Mouse (Mus musculus): ENCODE data around the gene Rsf1. TPM values are rescaled to one million over a fixed set of nuclear protein-coding genes. Genes with fewer than 3 reads are reported as not detected.

Rsf1 gene
- polyA plus RNA-seq (2015; fragmentation: Nextera tagmentation; extraction: Ambion mirVana) = 18.8 and 20.9 TPM in 2 replicates

DNA sequence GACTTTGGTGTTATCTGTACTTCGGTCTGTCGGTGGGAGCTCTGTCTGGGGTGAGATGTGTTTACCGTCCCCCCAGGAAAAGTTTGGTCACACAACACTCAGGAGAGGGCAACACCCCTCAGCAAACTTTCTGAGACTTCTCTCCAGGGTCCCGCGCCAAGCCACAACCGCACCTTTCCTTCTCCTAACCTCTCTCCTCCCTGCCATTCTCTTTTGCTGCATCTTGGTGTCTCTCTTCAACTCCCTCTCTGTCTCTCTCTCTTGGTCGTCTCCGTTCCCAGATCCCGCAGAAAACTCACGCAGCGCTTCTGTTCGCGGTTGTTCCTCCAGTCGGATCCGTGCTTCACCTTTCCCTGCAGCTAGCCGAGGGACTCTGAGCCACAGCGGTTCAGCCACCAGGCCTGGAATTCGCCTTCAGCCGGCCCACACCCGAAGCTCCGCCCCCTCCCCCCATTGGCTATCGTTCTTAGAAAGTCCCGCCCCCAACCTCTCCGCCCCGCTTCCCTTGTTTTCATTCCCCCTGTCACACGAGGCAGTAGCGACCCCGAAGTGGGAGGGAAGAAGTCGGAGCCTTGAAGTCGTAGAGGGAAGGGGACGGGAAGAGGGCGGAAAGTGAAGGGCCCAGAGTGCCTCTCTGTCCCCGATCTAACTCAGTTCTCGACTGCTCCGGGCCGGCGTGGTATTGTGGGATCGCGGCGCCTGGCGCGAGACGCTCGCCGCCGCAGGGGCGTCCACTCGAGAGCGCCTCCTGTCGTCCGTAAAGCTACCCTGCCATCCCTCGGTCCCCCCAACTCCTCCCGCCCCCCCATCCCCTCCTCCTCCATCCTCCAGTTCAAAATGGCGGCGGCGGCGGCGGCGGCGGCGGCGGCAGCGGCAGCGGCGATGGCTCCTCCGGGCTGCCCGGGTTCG, at the start of gene Rsf1, which contains the start of gene Aamdc:
TSS of gene Rsf1 (plus strand) at position 823 of the 909 bp plus-strand sequence.
TSS of gene Aamdc (minus strand) at position 431 of the 909 bp plus-strand sequence.
- Histone ChIP-seq H3K9me3 (ENCODE audit: low read length) (peaks cover 3% of the 10 kb centered on the region), H3K9ac (replicated peaks; ENCODE audit: low read length) (peak within 1 kb of the TSS; percentile 99), H3K4me1 (ENCODE audit: insufficient read depth, low read length) (peaks cover 10% of the 10 kb centered on the region), H3K4me2 (replicated peaks; ENCODE audit: low read depth, low read length) (peak within 1 kb of the TSS; percentile 88), H3K27ac (ENCODE audit: low read length) (peak within 1 kb of the TSS; percentile 97), H3K36me3 (ENCODE audit: insufficient read depth, low read length) (no peaks in the 10 kb centered on the region), H3K4me3 (ENCODE audit: low read length) (peak within 1 kb of the TSS; percentile 99), H3K27me3 (ENCODE audit: insufficient read depth, low read length) (no peaks in the 10 kb centered on the region)
- under 1% methylated on average over 46 of the region's 68 CpGs for WGBS
- peak; percentile 98 for ATAC-seq (ENCODE audit: low FRiP score, low TSS enrichment)

DNA sequence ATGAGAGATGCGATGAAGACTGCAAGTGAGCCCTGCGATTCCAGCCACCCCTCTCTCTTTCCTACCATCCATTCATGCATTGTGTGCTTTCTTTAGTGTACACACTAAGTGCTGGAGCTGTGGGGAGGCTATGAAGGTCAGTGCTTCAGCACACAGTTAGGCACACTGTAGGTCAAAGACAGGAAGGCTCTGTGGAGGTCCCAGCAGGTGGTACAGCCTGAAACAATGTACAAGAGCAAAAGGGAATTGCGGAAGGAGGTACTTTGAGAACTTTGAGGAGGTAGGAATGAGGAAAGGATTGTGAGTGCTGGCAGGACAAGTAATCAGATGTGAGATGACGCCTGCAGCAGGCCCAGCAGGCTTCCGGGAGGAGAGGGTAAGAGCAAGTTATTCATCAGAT, 44.2 kb upstream of the Rsf1 start:
- no peak overlapping the region for H3K9ac ChIP-seq (replicated peaks; ENCODE audit: low read length)
- no peak overlapping the region for H3K4me2 ChIP-seq (replicated peaks; ENCODE audit: low read depth, low read length)
- H3K27ac ChIP-seq (ENCODE audit: low read length) = no peak overlapping the region
- no peaks in the 10 kb centered on the region for H3K27me3 ChIP-seq (ENCODE audit: insufficient read depth, low read length)
- no peaks in the 10 kb centered on the region; the same call in 1 of the 2 replicates for H3K9me3 ChIP-seq (ENCODE audit: low read length)
- WGBS = 91% methylated on average over 5 of the region's 5 CpGs
- H3K4me1 ChIP-seq (ENCODE audit: insufficient read depth, low read length) = no peaks in the 10 kb centered on the region
- no peak overlapping the region for H3K4me3 ChIP-seq (ENCODE audit: low read length)
- peaks cover 70% of the 10 kb centered on the region for H3K36me3 ChIP-seq (ENCODE audit: insufficient read depth, low read length)
- ATAC-seq (ENCODE audit: low FRiP score, low TSS enrichment) = no peak

DNA sequence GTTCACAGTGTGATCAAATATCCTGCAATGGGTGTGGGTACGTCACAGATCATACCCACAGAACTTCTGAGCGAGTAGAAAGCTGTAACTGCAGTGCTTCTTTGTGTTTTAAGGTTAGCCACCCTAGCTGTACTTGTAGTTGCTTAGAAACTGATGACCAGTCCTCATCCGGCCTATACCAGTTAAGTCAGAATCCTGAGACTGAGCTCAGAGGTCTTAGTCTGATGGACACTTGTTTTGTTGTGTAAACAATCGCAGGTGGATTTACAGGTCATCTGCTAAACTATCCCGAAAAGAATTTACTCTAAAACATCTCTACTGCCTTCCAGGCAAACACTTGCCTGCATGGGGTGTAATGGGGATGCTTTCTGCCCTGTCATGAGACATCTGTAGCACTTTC, 43.1 kb upstream of the Rsf1 start:
- Histone ChIP-seq H3K27me3 (ENCODE audit: insufficient read depth, low read length) (no peaks in the 10 kb centered on the region), H3K36me3 (ENCODE audit: insufficient read depth, low read length) (peaks cover 66% of the 10 kb centered on the region), H3K9me3 (ENCODE audit: low read length) (no peaks in the 10 kb centered on the region), H3K9ac (replicated peaks; ENCODE audit: low read length) (no peak overlapping the region), H3K4me1 (ENCODE audit: insufficient read depth, low read length) (no peaks in the 10 kb centered on the region), H3K4me3 (ENCODE audit: low read length) (no peak overlapping the region), H3K27ac (ENCODE audit: low read length) (no peak overlapping the region), H3K4me2 (replicated peaks; ENCODE audit: low read depth, low read length) (no peak overlapping the region)
- 91% methylated on average over 5 of the region's 5 CpGs for WGBS
- no peak for ATAC-seq (ENCODE audit: low FRiP score, low TSS enrichment)

DNA sequence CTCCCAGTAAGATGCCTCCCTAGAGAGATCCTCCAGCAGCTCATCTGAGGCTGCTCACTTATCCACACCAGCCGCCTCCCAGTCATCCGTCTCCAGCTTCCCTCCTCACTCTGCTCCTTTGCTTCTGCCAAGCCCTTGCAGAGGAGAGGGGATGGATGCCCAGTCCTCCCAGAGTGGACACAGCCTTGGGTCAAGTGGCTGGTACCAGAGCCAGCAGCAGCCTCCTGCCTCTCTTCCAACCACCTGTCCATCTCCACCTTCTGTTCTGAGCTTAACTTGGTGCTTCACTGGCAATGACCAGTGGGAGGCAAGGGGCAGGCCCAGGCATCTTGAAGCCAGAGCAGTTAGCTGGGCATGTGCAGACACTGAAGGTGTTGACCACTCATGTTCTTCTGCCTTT, 33.2 kb upstream of the Rsf1 start:
- Histone ChIP-seq H3K4me2 (replicated peaks; ENCODE audit: low read depth, low read length) (no peak overlapping the region), H3K9me3 (ENCODE audit: low read length) (no peaks in the 10 kb centered on the region), H3K27ac (ENCODE audit: low read length) (no peak overlapping the region), H3K9ac (replicated peaks; ENCODE audit: low read length) (no peak overlapping the region), H3K4me3 (ENCODE audit: low read length) (no peak overlapping the region), H3K36me3 (ENCODE audit: insufficient read depth, low read length) (peaks cover 21% of the 10 kb centered on the region), H3K27me3 (ENCODE audit: insufficient read depth, low read length) (no peaks in the 10 kb centered on the region), H3K4me1 (ENCODE audit: insufficient read depth, low read length) (no peaks in the 10 kb centered on the region)
- no peak for ATAC-seq (ENCODE audit: low FRiP score, low TSS enrichment)
- 84% methylated on average over 2 of the region's 2 CpGs for WGBS

DNA sequence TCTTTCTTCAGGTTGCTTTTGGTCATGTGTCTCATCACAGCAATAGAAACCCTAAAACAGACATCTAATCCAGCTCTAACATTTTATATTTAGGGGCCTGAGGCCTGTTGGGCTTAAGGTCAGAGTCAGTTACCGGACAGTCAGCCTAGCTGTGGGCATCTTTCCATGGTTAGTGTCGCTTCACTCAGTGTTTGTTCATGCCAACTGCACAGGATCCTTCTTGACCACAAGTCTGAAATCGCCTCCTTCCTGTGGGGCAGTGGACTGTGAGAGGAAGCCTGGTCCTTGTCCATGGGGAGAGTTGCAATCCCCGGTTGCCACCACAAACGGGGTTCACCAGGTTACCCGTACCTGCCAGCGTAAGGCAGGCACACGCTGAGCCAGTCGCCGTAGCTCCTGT, 30.4 kb upstream of the Rsf1 start:
- Histone ChIP-seq H3K4me1 (ENCODE audit: insufficient read depth, low read length) (no peaks in the 10 kb centered on the region), H3K9ac (replicated peaks; ENCODE audit: low read length) (no peak overlapping the region), H3K27ac (ENCODE audit: low read length) (no peak overlapping the region), H3K36me3 (ENCODE audit: insufficient read depth, low read length) (no peaks in the 10 kb centered on the region), H3K9me3 (ENCODE audit: low read length) (no peaks in the 10 kb centered on the region), H3K4me2 (replicated peaks; ENCODE audit: low read depth, low read length) (no peak overlapping the region), H3K4me3 (ENCODE audit: low read length) (no peak overlapping the region), H3K27me3 (ENCODE audit: insufficient read depth, low read length) (no peaks in the 10 kb centered on the region)
- 89% methylated on average over 10 of the region's 10 CpGs for WGBS
- no peak for ATAC-seq (ENCODE audit: low FRiP score, low TSS enrichment)

DNA sequence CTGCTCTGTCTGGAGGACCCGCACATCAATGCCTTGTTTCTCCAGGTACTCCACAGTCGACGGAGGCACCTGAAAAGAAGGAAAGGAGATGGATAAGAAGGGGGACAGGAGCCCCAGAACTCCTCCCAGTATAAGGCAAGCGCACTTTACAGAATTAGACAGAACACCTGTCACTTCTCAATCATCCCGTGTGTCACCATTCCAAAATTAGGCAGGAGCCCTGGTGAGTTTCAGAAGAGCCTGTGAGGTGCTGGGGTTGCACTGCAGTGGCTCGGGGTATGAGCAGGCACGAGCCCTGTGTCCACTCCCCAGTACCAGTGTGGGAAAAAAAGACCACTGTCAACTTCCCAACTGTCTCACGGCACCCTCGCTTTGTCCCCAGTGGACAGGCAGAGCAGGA, 29.0 kb upstream of the Rsf1 start:
- Histone ChIP-seq H3K9me3 (ENCODE audit: low read length) (no peaks in the 10 kb centered on the region), H3K4me2 (replicated peaks; ENCODE audit: low read depth, low read length) (no peak overlapping the region), H3K4me3 (ENCODE audit: low read length) (no peak overlapping the region), H3K9ac (replicated peaks; ENCODE audit: low read length) (no peak overlapping the region), H3K36me3 (ENCODE audit: insufficient read depth, low read length) (no peaks in the 10 kb centered on the region), H3K27ac (ENCODE audit: low read length) (no peak overlapping the region), H3K4me1 (ENCODE audit: insufficient read depth, low read length) (no peaks in the 10 kb centered on the region), H3K27me3 (ENCODE audit: insufficient read depth, low read length) (no peaks in the 10 kb centered on the region)
- 90% methylated on average over 9 of the region's 9 CpGs for WGBS
- ATAC-seq (ENCODE audit: low FRiP score, low TSS enrichment) = no peak

DNA sequence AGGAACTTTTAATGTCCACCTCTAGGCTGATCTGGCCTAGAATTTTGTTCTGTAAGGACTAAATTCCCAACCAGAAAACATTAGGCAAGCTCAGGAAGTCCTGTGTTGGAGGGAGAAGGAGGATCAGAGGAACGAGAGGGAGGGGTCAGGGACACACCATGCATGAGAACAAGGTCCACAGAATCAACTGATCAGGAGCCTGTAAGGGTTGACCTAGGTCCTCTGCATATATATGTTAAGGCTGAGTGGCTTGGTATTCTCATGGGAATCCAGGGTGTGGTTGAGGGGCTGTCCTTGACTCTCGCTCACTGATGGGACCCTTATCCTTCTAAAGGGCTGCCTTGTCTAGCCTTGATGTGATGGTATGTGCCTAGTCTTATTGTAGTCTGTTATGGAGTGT, 16.1 kb upstream of the Rsf1 start:
- H3K4me2 ChIP-seq (replicated peaks; ENCODE audit: low read depth, low read length) = no peak overlapping the region
- no peak for ATAC-seq (ENCODE audit: low FRiP score, low TSS enrichment)
- 69% methylated on average over 2 of the region's 2 CpGs for WGBS
- no peak overlapping the region for H3K9ac ChIP-seq (replicated peaks; ENCODE audit: low read length)
- no peaks in the 10 kb centered on the region for H3K36me3 ChIP-seq (ENCODE audit: insufficient read depth, low read length)
- no peaks in the 10 kb centered on the region for H3K9me3 ChIP-seq (ENCODE audit: low read length)
- no peaks in the 10 kb centered on the region for H3K27me3 ChIP-seq (ENCODE audit: insufficient read depth, low read length)
- H3K4me1 ChIP-seq (ENCODE audit: insufficient read depth, low read length) = no peaks in the 10 kb centered on the region
- H3K4me3 ChIP-seq (ENCODE audit: low read length) = no peak overlapping the region
- no peak overlapping the region for H3K27ac ChIP-seq (ENCODE audit: low read length)

DNA sequence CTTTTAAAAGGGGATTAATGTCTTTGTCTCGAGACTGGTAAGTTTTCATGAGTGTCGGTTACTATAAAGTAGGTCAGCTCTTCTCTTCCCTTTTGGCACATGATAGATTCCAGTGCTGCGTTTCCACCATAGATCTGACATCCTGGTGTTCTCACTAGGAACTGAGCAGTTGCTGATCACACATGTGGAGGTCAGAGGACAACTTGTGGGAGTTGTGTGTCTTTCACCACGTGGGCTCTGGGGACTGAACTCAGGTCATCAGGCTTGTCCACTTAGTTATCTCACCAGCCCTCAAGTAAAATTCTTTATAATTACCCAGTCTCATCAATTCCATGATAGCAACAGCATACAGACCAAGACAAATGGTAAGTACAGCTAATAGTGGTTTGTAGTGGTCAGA, 10.3 kb upstream of the Rsf1 start:
- Histone ChIP-seq H3K36me3 (ENCODE audit: insufficient read depth, low read length) (0 out of 2 replicates have a peak, but pooled peaks cover 9% of the 10 kb centered on the region), H3K27me3 (ENCODE audit: insufficient read depth, low read length) (no peaks in the 10 kb centered on the region), H3K4me2 (replicated peaks; ENCODE audit: low read depth, low read length) (no peak overlapping the region), H3K4me3 (ENCODE audit: low read length) (no peak overlapping the region), H3K9ac (replicated peaks; ENCODE audit: low read length) (no peak overlapping the region), H3K27ac (ENCODE audit: low read length) (no peak overlapping the region), H3K9me3 (ENCODE audit: low read length) (no peaks in the 10 kb centered on the region), H3K4me1 (ENCODE audit: insufficient read depth, low read length) (no peaks in the 10 kb centered on the region)
- 71% methylated on average over 4 of the region's 4 CpGs for WGBS
- ATAC-seq (ENCODE audit: low FRiP score, low TSS enrichment) = no peak

DNA sequence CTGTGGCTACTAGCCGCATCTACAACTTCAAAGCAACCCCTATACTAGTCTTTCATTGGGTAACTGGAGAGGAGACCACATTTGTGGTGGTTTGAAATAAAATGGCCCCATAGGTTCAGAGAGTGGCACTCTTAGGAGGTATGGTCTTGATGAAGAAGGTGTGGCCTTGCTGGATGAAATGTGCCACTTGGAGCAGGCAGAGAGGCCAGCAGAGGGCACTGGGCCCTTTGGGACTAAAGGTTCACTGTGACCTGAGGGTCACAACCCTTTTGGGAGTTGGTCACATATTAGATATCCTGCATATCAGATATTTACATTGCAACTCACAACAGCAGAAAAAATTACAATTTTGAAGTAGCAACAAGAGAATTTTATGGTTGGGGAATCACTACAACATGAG, 9.3 kb upstream of the Rsf1 start:
- WGBS = 88% methylated on average over 1 of the region's 1 CpGs
- Histone ChIP-seq H3K4me3 (ENCODE audit: low read length) (no peak overlapping the region), H3K36me3 (ENCODE audit: insufficient read depth, low read length) (0 out of 2 replicates have a peak, but pooled peaks cover 9% of the 10 kb centered on the region), H3K9ac (replicated peaks; ENCODE audit: low read length) (no peak overlapping the region), H3K4me2 (replicated peaks; ENCODE audit: low read depth, low read length) (no peak overlapping the region), H3K27ac (ENCODE audit: low read length) (no peak overlapping the region), H3K9me3 (ENCODE audit: low read length) (no peaks in the 10 kb centered on the region), H3K4me1 (ENCODE audit: insufficient read depth, low read length) (no peaks in the 10 kb centered on the region), H3K27me3 (ENCODE audit: insufficient read depth, low read length) (no peaks in the 10 kb centered on the region)
- ATAC-seq (ENCODE audit: low FRiP score, low TSS enrichment) = no peak

Data from kidney, embryonic 16.5 days (tissue).